Mouse (Mus musculus) neural tube, embryonic 15.5 days (tissue): ENCODE results near the gene Tmem39b. TPM values are rescaled to one million over a fixed set of nuclear protein-coding genes. Genes with fewer than 3 reads are reported as not detected.

Source experiments
- ATAC-seq: fragments of 200-750 bp; cut with Nextera tagmentation; 2 replicates; pipeline ENCODE4 v1.8.0; 2017; ENCODE audit warnings: mild to moderate bottlenecking, moderate TSS enrichment, moderate library complexity; ENCODE audit not compliant: low FRiP score
- H3K27ac ChIP-seq: fragments of 300-500 bp; sonication (generic); replicated peaks from 2 replicates; pipeline ENCODE4 v1.5.1; 2015; ENCODE audit warnings: mild to moderate bottlenecking, inconsistent platforms
- H3K27me3 ChIP-seq: fragments of 300-500 bp; sonication (generic); replicated peaks from 2 replicates; pipeline ENCODE4 v1.6.1; 2015; ENCODE audit warnings: inconsistent platforms
- H3K36me3 ChIP-seq: fragments of 300-500 bp; sonication (generic); 2 replicates; pipeline ENCODE4 v1.6.1; 2015; ENCODE audit warnings: inconsistent platforms
- H3K4me1 ChIP-seq: fragments of 300-500 bp; sonication (generic); 2 replicates; pipeline ENCODE4 v1.6.1; 2015; ENCODE audit warnings: inconsistent platforms
- H3K4me2 ChIP-seq: fragments of 300-500 bp; sonication (generic); 2 replicates; pipeline ENCODE4 v1.6.1; 2015; ENCODE audit warnings: inconsistent platforms, mild to moderate bottlenecking, moderate library complexity
- H3K4me3 ChIP-seq: fragments of 300-500 bp; sonication (generic); replicated peaks from 2 replicates; pipeline ENCODE4 v1.5.1; 2015; ENCODE audit warnings: mild to moderate bottlenecking, inconsistent platforms
- H3K9ac ChIP-seq: fragments of 300-500 bp; sonication (generic); replicated peaks from 2 replicates; pipeline ENCODE4 v1.6.1; 2015; ENCODE audit warnings: mild to moderate bottlenecking, inconsistent platforms
- H3K9me3 ChIP-seq: fragments of 300-500 bp; sonication (generic); replicated peaks from 2 replicates; pipeline ENCODE4 v1.6.1; 2016; ENCODE audit warnings: inconsistent platforms
- WGBS: fragments of 180-500 bp; shearing (Covaris S2); methylation state at CpG from one replicate; pipeline ENCODE4 v1.1.7; 2015; ENCODE audit warnings: mixed read lengths; 5-methylcytosine and 5-hydroxymethylcytosine counted together
- microRNA-seq: library from miRNA; unstranded; fragments of <30 nt; microRNA quantifications from one replicate; pipeline ENCODE4, GENCODE M21; 2017
- polyA plus RNA-seq: library from polyadenylated mRNA; unstranded; fragments of >200 nt; fragmentation: Nextera tagmentation; extraction: Ambion mirVana; gene quantifications from 2 replicates; pipeline ENCODE4 v1.2.1, GENCODE M21; 2015

Tmem39b gene
- polyA plus RNA-seq, 1 experiment from 2014 or later, result 13.9 TPM

GRCm38 (mm10) chr4:129640638-129641467 lies 55.8 kb downstream of the Tmem39b start, which contains the start of gene Txlna:
Txlna (minus strand) TSS chr4:129641065.
- peaks cover 40% of the 10 kb centered on the region for H3K36me3 ChIP-seq

GRCm38 (mm10) chr4:129640101-129640637 lies 56.5 kb downstream of the Tmem39b start:
- 6% methylated on average over 17 of the region's 17 CpGs for WGBS

More at GRCm38 (mm10) chr4:129640638-129641467, 55.8 kb downstream of the Tmem39b start, which contains the start of gene Txlna:
- Histone ChIP-seq H3K9me3 (no peaks in the 10 kb centered on the region), H3K27me3 (no peaks in the 10 kb centered on the region), H3K4me1 (peaks cover 37% of the 10 kb centered on the region), H3K27ac (peak within 1 kb of the TSS; percentile 97), H3K4me2 (peak within 1 kb of the TSS; percentile 94), H3K9ac (peak within 1 kb of the TSS; percentile 76), H3K4me3 (peak within 1 kb of the TSS; percentile 65)
- peak; percentile 97 for ATAC-seq
- WGBS, result under 1% methylated on average over 60 of the region's 60 CpGs

DNA sequence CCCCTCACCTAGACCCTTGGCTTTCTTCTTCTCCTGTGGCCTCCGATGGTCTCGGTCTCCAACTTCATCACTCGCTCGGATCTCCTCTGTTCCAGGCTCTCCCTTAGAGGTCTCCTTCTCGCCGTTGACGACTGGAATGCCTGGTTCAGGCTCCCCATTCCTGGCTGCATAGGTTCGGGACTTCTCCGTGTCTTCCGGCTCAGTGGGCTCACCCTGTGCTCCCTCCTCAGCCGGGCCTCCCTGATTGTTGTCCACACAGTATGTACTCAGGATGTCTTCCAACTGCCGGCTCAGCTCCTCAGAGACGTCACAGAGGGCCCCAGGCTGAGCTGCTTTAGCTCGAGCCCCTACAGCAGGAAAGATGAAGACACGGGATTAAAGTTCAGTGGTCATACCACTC lies 57.4 kb downstream of the Tmem39b start:
- ATAC-seq, result no peak
- Histone ChIP-seq H3K27me3 (no peaks in the 10 kb centered on the region), H3K9ac (no peak overlapping the region), H3K36me3 (peaks cover 38% of the 10 kb centered on the region), H3K4me3 (peak overlapping the region; percentile 65), H3K9me3 (no peaks in the 10 kb centered on the region), H3K4me1 (peaks cover 37% of the 10 kb centered on the region), H3K4me2 (peak overlapping the region; percentile 94), H3K27ac (no peak overlapping the region)
- 88% methylated on average over 15 of the region's 15 CpGs for WGBS

More at GRCm38 (mm10) chr4:129640101-129640637, 56.5 kb downstream of the Tmem39b start:
- no peaks in the 10 kb centered on the region for H3K9me3 ChIP-seq
- peak overlapping the region; percentile 76 for H3K9ac ChIP-seq
- ATAC-seq, result no peak
- peaks cover 38% of the 10 kb centered on the region for H3K36me3 ChIP-seq
- peaks cover 37% of the 10 kb centered on the region for H3K4me1 ChIP-seq
- peak overlapping the region; percentile 97 for H3K27ac ChIP-seq
- peak overlapping the region; percentile 65 for H3K4me3 ChIP-seq
- peak overlapping the region; percentile 94 for H3K4me2 ChIP-seq
- no peaks in the 10 kb centered on the region for H3K27me3 ChIP-seq

DNA sequence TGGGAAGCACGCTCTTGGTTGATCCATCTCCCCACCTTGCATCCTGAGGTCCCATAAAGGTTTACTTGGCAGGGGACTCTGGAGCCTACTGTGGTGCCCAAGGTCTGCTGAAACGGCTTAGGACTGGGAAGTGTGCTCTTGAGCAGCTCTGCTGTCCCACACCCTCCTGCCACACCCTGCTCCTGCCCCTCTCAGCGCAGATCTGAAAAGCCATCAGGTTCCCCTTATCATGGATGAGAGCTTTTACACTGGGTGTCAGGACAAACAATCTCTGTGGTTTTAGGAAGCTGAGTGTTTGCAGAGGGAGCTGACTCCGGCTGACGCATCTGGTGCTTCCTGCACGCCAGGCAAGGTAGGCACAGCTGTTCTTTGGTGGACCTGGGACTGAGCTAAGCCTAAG lies 62.8 kb downstream of the Tmem39b start:
- Histone ChIP-seq H3K9ac (no peak overlapping the region), H3K4me2 (no peak overlapping the region), H3K9me3 (no peaks in the 10 kb centered on the region), H3K36me3 (peaks cover 87% of the 10 kb centered on the region), H3K27ac (no peak overlapping the region), H3K4me1 (peaks cover 26% of the 10 kb centered on the region), H3K27me3 (no peaks in the 10 kb centered on the region), H3K4me3 (no peak overlapping the region)
- ATAC-seq, result no peak
- 93% methylated on average over 6 of the region's 6 CpGs for WGBS

GRCm38 (mm10) chr4:129631867-129632266 lies 64.8 kb downstream of the Tmem39b start:
- peaks cover 95% of the 10 kb centered on the region for H3K36me3 ChIP-seq
- H3K9ac ChIP-seq, result no peak overlapping the region
- H3K27ac ChIP-seq, result no peak overlapping the region
- ATAC-seq, result no peak
- WGBS, result 93% methylated on average over 12 of the region's 12 CpGs
- H3K4me1 ChIP-seq, result peaks cover 9% of the 10 kb centered on the region
- no peak overlapping the region for H3K4me2 ChIP-seq
- H3K9me3 ChIP-seq, result no peaks in the 10 kb centered on the region
- no peak overlapping the region for H3K4me3 ChIP-seq
- no peaks in the 10 kb centered on the region for H3K27me3 ChIP-seq

DNA sequence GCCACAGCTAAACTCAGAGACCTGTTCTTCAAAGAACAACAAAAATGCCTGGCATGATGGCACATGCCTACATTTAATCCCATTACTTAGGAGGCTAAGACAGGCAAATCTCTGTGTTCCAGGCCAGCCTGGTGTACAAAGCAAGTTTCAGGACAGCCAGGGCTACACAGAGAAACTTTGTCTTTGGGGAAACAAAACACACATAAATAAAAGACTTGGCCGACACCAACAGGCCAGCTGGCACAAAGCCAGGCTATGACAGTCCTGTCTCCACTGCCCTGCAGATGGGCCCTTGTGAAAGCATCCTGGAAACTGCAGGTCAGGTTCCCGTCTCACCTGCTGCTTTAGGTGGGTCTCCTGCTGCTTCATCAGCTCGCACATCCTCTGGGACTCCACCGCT lies 65.7 kb downstream of the Tmem39b start:
- no peaks in the 10 kb centered on the region for H3K9me3 ChIP-seq
- H3K27me3 ChIP-seq, result no peaks in the 10 kb centered on the region
- no peak overlapping the region for H3K4me3 ChIP-seq
- peaks cover 12% of the 10 kb centered on the region for H3K4me1 ChIP-seq
- no peak overlapping the region for H3K27ac ChIP-seq
- H3K9ac ChIP-seq, result no peak overlapping the region
- no peak overlapping the region for H3K4me2 ChIP-seq
- 68% methylated on average over 4 of the region's 4 CpGs for WGBS
- peaks cover 95% of the 10 kb centered on the region for H3K36me3 ChIP-seq
- ATAC-seq, result no peak

Small RNA genes lying within 50 kb of the gene (microRNA-seq; reads per million reads assigned to microRNA genes)
- gene Mir7016, result 0.52 reads per million

Other genes with a start within 250 kb of the Tmem39b start
- gene Bsdc1, start 235.3 kb downstream of the Tmem39b start, polyA plus RNA-seq, result 32.7 and 34.0 TPM in 2 replicates
- gene Tssk3, start 205.8 kb downstream of the Tmem39b start, polyA plus RNA-seq, result 0.19 and 0.27 TPM in 2 replicates
- gene Fam229a, start 205.6 kb downstream of the Tmem39b start, polyA plus RNA-seq, result 0.38 and 0.93 TPM in 2 replicates
- gene Marcksl1, start 183.3 kb downstream of the Tmem39b start, polyA plus RNA-seq, result 1,442 and 1,675 TPM in 2 replicates
- 77.8 and 119 TPM in 2 replicates for gene Hdac1, start 154.1 kb downstream of the Tmem39b start, polyA plus RNA-seq
- 11.2 and 99.1 TPM in 2 replicates for gene Lck, start 123.2 kb downstream of the Tmem39b start, polyA plus RNA-seq
- gene Fam167b, start 118.3 kb downstream of the Tmem39b start, polyA plus RNA-seq, result 1.3 TPM in 1 of 2 replicates, not detected in the other
- gene Eif3i, start 96.2 kb downstream of the Tmem39b start, polyA plus RNA-seq, result 205 and 232 TPM in 2 replicates
- 198 and 199 TPM in 2 replicates for gene Tmem234, start 96.2 kb downstream of the Tmem39b start, polyA plus RNA-seq
- 2.5 and 3.8 TPM in 2 replicates for gene Dcdc2b, start 82.6 kb downstream of the Tmem39b start, polyA plus RNA-seq
- 32.7 and 34.5 TPM in 2 replicates for gene Iqcc, start 77.7 kb downstream of the Tmem39b start, polyA plus RNA-seq
- gene Ccdc28b, start 72.9 kb downstream of the Tmem39b start, polyA plus RNA-seq, result 155 and 168 TPM in 2 replicates
- 37.3 and 51.0 TPM in 2 replicates for gene Txlna, start 55.8 kb downstream of the Tmem39b start, polyA plus RNA-seq
- gene Kpna6, start 24.1 kb downstream of the Tmem39b start, polyA plus RNA-seq, result 17.4 and 17.9 TPM in 2 replicates
- gene Khdrbs1, start 45.5 kb upstream of the Tmem39b start, polyA plus RNA-seq, result 105 and 106 TPM in 2 replicates
- gene Ptp4a2, start 114.4 kb upstream of the Tmem39b start, polyA plus RNA-seq, result 217 and 247 TPM in 2 replicates
- gene Spocd1, start 232.4 kb upstream of the Tmem39b start, polyA plus RNA-seq, result 0.06 TPM in 1 of 2 replicates, not detected in the other